Mouse (Mus musculus) neural tube, embryonic 10.5 days (tissue): ENCODE results near the gene Ccdc92b.
"Not testable (repeated sequence)": the region's sequence is repeated elsewhere in the genome, so short reads cannot be mapped to it uniquely, and the experiment has no call there.

ENCODE experiments used
- DNase-seq: peaks from one replicate; pipeline ENCODE4 v3.0.0-alpha.2; 2017; ENCODE audit warnings: low spot score; ENCODE audit errors: extremely low spot score

The Ccdc92b gene

DNA sequence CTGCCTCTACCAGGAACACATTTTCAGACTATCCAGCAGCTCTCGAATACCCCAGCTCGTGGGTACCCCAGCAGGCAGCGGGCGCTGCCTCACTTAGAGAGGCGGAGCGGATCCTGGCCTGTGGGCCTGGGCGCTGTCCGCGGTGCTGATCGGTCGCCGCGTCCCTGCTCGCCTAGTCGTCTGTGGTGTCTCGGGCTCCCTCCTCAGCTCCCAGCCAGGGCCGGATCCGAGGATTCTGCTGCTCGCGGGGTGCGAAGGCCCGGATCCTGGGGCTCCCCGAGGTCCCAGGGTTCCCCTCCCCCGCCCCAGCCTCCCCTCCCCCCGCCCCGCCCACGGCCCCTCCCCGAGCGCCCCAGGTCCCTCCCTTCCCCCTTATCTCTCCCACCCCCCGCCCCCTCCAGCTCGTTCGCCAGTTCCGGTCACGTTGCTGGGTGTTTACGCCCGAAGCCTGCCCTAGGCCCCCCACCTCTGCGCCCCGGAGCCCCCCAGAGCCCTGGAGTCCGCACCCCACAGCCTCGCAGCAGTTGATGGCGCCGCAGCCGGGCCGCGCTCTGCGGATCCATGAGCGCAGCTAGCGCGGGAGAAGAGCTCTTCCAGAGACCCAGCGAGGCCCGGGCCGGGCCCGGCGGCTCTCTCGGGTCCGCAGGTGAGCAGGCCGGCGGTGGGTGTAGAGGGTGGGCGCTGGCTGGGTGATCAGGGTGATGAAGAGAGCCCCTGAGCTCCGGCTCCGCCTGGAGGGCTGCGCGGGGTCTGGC lies at the start of gene Ccdc92b:
Gene Ccdc92b, plus strand, starts transcription at position 405 of the 755 bp plus-strand sequence.
- DNase-seq = peak; percentile 91

DNA sequence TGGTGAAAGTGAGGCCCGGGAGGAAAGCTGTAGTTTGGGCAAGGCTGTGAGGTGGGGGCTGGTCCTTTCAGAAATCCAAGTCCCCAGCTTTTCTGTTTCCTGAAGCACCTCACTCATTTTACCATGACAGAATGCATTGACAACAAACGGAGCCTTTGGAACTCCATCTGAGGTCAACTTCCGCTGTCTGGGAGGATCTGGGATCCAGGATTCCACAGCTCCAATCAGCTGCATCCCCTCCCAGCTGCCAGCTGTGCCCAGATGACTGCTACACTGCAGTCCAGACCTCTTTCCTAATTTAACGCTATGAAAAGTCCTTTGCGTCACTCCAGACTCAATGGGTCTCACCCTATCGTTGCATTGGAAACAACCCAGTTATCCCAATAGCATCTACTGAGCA lies 49.7 kb upstream of the Ccdc92b start:
- DNase-seq = no peak

GRCm38 (mm10) chr11:74572459-74573061 lies 46.8 kb upstream of the Ccdc92b start:
- DNase-seq = no peak

- DNase-seq = no peak
Measured at GRCm38 (mm10) chr11:74574768-74575434, 44.5 kb upstream of the Ccdc92b start.

GRCm38 (mm10) chr11:74575940-74576339 lies 43.5 kb upstream of the Ccdc92b start:
- DNase-seq = no peak

- DNase-seq = no peak
Measured at GRCm38 (mm10) chr11:74577068-74577467, 42.3 kb upstream of the Ccdc92b start.

- not testable (repeated sequence) for DNase-seq
Measured at GRCm38 (mm10) chr11:74581333-74581732, 38.1 kb upstream of the Ccdc92b start.

- DNase-seq = no peak
Measured at GRCm38 (mm10) chr11:74582464-74582863, 36.9 kb upstream of the Ccdc92b start.

DNA sequence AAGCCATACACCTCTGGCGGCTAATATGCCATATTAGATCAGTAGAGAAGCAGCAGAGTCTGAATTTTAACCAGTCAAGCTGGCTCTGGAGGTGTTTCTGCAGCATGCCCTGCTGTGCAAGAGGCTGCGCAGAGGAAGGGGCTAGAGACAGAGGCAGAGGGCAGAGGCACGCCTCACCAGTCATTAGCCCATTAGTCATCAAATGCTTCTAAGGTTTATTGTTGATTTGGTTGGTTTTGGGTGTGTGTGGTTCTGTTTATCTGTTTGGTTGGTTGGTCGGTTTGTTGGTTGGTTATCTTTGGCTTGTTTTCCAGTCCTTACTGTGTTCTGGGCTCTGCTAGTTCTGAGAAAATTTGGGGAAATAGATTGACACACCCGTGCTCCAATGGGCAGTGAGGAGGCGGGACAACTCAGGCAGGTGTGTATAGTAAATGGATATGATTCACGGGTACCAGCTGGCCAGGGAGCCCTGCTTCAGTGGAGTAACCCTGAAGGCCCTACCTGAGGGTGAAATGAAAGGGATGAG lies 35.5 kb upstream of the Ccdc92b start:
- DNase-seq = no peak

GRCm38 (mm10) chr11:74584946-74585723 lies 34.3 kb upstream of the Ccdc92b start:
- DNase-seq = peak; percentile 21

- DNase-seq = no peak
Measured at GRCm38 (mm10) chr11:74586401-74586800, 33.0 kb upstream of the Ccdc92b start.

- DNase-seq = peak; percentile 32
Measured at GRCm38 (mm10) chr11:74589401-74590238, 29.8 kb upstream of the Ccdc92b start.

- DNase-seq = no peak
Measured at GRCm38 (mm10) chr11:74590239-74590596, 29.2 kb upstream of the Ccdc92b start.

GRCm38 (mm10) chr11:74590691-74591090 lies 28.7 kb upstream of the Ccdc92b start:
- DNase-seq = no peak

DNA sequence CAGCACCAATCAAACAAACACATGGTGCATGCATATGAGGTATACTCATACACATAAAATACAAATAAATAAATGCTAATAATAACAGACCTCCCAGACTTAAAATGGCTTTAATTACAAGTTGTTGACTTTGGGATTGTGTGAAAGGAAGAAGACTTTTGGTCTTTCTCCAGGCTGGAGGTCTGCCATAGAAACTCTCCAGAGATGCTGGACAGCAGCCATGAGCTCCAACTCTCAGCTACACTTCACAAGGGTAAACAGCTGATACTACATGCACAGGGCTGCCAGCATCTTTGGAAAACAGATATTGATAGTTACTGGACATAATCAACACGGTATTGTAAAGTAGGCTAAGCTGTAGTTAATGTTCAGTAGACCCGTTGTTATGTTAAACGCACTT lies 27.2 kb upstream of the Ccdc92b start:
- no peak for DNase-seq

- no peak for DNase-seq
Measured at GRCm38 (mm10) chr11:74597283-74597989, 22.0 kb upstream of the Ccdc92b start.

DNA sequence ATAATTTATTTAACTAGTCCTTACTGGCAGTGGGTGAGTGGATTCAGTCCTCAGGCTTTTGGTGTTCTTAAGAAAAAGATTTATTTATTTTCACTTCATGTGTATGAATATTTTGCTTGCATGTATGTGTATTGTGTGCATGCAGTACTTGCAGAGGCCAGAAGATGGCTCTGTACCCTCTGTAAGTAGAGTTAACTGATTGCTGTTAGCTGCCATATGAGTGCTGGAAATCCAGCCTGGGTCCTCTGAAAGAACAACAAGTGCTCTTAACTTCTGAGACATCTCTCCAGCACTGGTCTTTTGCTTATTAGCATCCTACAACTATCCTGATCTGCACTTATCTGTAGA lies 21.4 kb upstream of the Ccdc92b start:
- no peak for DNase-seq

DNA sequence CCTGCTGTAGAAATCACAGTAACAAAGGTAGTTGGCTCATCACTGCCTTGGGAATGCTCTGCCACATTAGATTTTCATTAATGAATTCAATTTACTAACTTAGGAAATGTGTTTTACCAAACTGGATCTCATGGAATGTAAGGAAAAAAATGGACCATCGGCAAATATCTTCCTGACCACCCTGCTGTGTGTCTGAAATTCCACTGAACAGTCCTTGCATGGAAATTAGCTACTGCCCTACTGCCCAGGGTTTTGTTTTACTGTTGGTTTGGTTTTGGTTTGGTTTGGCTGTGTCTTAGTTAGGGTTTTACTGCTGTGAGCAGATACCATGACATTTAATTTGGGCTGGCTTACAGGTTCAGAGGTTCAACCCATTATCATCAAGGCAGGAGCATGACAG lies 17.1 kb upstream of the Ccdc92b start:
- no peak for DNase-seq

- DNase-seq = no peak
Measured at GRCm38 (mm10) chr11:74610068-74610467, 9.3 kb upstream of the Ccdc92b start.

GRCm38 (mm10) chr11:74610545-74611176 lies 8.7 kb upstream of the Ccdc92b start, which contains the start of gene Rap1gap2:
Gene Rap1gap2 (minus strand): TSS chr11:74610915.
- DNase-seq = peak; percentile 42
